Comparison of ENCODE assay signal across 22 mouse cellular contexts in genomic region chr12:80881121-80881520, GRCm38 (mm10).
DNase-seq lines count a peak whose midpoint lies in the region; ATAC-seq and TF ChIP-seq lines count a peak whose summit lies in the region.
"Had no signal": no experiment of that assay in that cellular context is flagged by ENCODE, and none has a peak within 500 bp of the region (broad histone marks: within the 10 kb centered on the region; RNA-seq: fewer than 3 reads in every experiment).

No protein-coding gene starts in this region.

- TF ChIP-seq CTCF in heart, adult 2 months (IDR thresholded peaks at IDR 0.05) = no peak
- TF ChIP-seq CTCF in liver, postnatal 0 days (IDR thresholded peaks at IDR 0.05; ENCODE audit: low read depth) = no peak

- no peak for TF ChIP-seq EP300 in heart, adult 2 months (IDR thresholded peaks at IDR 0.05; ENCODE audit: insufficient read depth, low read depth, low read length)
- no peak for TF ChIP-seq EP300 in liver, postnatal 0 days (IDR thresholded peaks at IDR 0.05; ENCODE audit: low read depth)

- 95% methylated on average over 3 of the region's 3 CpGs for WGBS in heart, adult 2 months
- 92% methylated on average over 3 of the region's 3 CpGs for WGBS in liver, postnatal 0 days (ENCODE audit: insufficient replicate concordance)
- 90% methylated on average over 3 of the region's 3 CpGs for WGBS in midbrain, embryonic 11.5 days
- WGBS in midbrain, embryonic 14.5 days = 95% methylated on average over 3 of the region's 3 CpGs

- DNase-seq in cerebellum, adult 9-11 months = peak; percentile 10
- DNase-seq in cerebellum, adult 11 months = no peak
- peak; percentile 80 for DNase-seq in heart, adult 11 months
- DNase-seq in heart, adult 2 months = no peak
- no peak for DNase-seq in liver, postnatal 0 days
- DNase-seq in liver = no peak
- peak; percentile 62 for DNase-seq in midbrain, embryonic 11.5 days (ENCODE audit: low spot score, missing footprints)
- no peak for DNase-seq in midbrain, embryonic 14.5 days
- DNase-seq: adrenal gland, adult 2 months; adrenal gland, adult 8-10 months; adrenal gland, postnatal 10 days; adrenal gland, postnatal 14 days; adrenal gland, postnatal 25 days; adrenal gland, postnatal 36 days; B cell, adult 2 months; cerebellum, adult 11-12 months; cerebellum, adult 18-20 months had no signal

- no peak for TF ChIP-seq POLR2A in heart, adult 2 months (IDR thresholded peaks at IDR 0.05; ENCODE audit: insufficient read depth, low read depth, low read length)

- no peaks in the 10 kb centered on the region for H3K9me3 ChIP-seq in liver, postnatal 0 days (ENCODE audit: low read length)
- no peaks in the 10 kb centered on the region for H3K9me3 ChIP-seq in midbrain, embryonic 11.5 days (ENCODE audit: control insufficient read depth, low read length)
- H3K9me3 ChIP-seq in midbrain, embryonic 14.5 days (ENCODE audit: control insufficient read depth, low read length) = no peaks in the 10 kb centered on the region
- H3K9me3 ChIP-seq: G1E had no signal

- H3K4me2 ChIP-seq in liver, postnatal 0 days (ENCODE audit: low read depth, low read length) = no peak overlapping the region
- no peak overlapping the region for H3K4me2 ChIP-seq in midbrain, embryonic 11.5 days
- H3K4me2 ChIP-seq in midbrain, embryonic 14.5 days (ENCODE audit: low read length) = no peak overlapping the region

- no peaks in the 10 kb centered on the region for H3K27me3 ChIP-seq in heart, adult 2 months (ENCODE audit: control insufficient read depth, insufficient read depth, low read length)
- no peaks in the 10 kb centered on the region for H3K27me3 ChIP-seq in liver, postnatal 0 days (ENCODE audit: insufficient read depth, low read length)
- no peaks in the 10 kb centered on the region for H3K27me3 ChIP-seq in midbrain, embryonic 11.5 days (ENCODE audit: control insufficient read depth, insufficient read depth, low read length)
- no peaks in the 10 kb centered on the region for H3K27me3 ChIP-seq in midbrain, embryonic 14.5 days (ENCODE audit: control insufficient read depth, insufficient read depth, low read length)
- H3K27me3 ChIP-seq: CH12.LX, Patski had no signal

- no peak overlapping the region for H3K9ac ChIP-seq in heart, adult 2 months (ENCODE audit: low read depth, low read length)
- H3K9ac ChIP-seq in liver, postnatal 0 days (replicated peaks) = no peak overlapping the region
- no peak overlapping the region for H3K9ac ChIP-seq in midbrain, embryonic 11.5 days (ENCODE audit: low read length)
- no peak overlapping the region for H3K9ac ChIP-seq in midbrain, embryonic 14.5 days (replicated peaks; ENCODE audit: low read length)

- peaks cover 24% of the 10 kb centered on the region for H3K4me1 ChIP-seq in heart, adult 2 months (ENCODE audit: control insufficient read depth, insufficient read depth, low read length)
- peaks cover 11% of the 10 kb centered on the region; the same call in 1 of the 2 replicates for H3K4me1 ChIP-seq in liver, postnatal 0 days (ENCODE audit: insufficient read depth)
- H3K4me1 ChIP-seq in midbrain, embryonic 11.5 days (ENCODE audit: control insufficient read depth, insufficient read depth, low read length) = peaks cover 4% of the 10 kb centered on the region; the same call in 1 of the 2 replicates
- no peaks in the 10 kb centered on the region for H3K4me1 ChIP-seq in midbrain, embryonic 14.5 days (ENCODE audit: control insufficient read depth, insufficient read depth, low read length)

- H3K4me3 ChIP-seq in heart, adult 2 months = no peak overlapping the region
- no peak overlapping the region for H3K4me3 ChIP-seq in liver, postnatal 0 days (ENCODE audit: low read depth, low read length)
- no peak overlapping the region for H3K4me3 ChIP-seq in midbrain, embryonic 11.5 days (ENCODE audit: low read depth, low read length)
- no peak overlapping the region for H3K4me3 ChIP-seq in midbrain, embryonic 14.5 days (replicated peaks; ENCODE audit: low read depth, low read length)

- intact Hi-C loops in heart, adult 2 months (cut with DNase I) = no loop called here

- peaks cover 25% of the 10 kb centered on the region for H3K36me3 ChIP-seq in heart, adult 2 months (ENCODE audit: control insufficient read depth, insufficient read depth, low read length)
- peaks cover 31% of the 10 kb centered on the region for H3K36me3 ChIP-seq in liver, postnatal 0 days (replicated peaks; ENCODE audit: insufficient read depth, low read length)
- H3K36me3 ChIP-seq in midbrain, embryonic 11.5 days (ENCODE audit: control insufficient read depth, insufficient read depth, low read length) = no peaks in the 10 kb centered on the region
- H3K36me3 ChIP-seq in midbrain, embryonic 14.5 days (ENCODE audit: control insufficient read depth, insufficient read depth, low read length) = peaks cover 21% of the 10 kb centered on the region

- no peaks in the 10 kb centered on the region; the same call in 1 of the 2 replicates for H3K79me2 ChIP-seq in heart, adult 2 months (replicated peaks; ENCODE audit: control insufficient read depth, insufficient read depth, low read length)

- ATAC-seq in liver, postnatal 0 days = 0 out of 2 replicates have a peak, but pooled peaks have one; percentile 7
- ATAC-seq in midbrain, embryonic 11.5 days (ENCODE audit: low FRiP score) = no peak
- no peak for ATAC-seq in midbrain, embryonic 14.5 days (ENCODE audit: low FRiP score, low TSS enrichment)
- ATAC-seq: activated CD4-positive, CD25-positive, alpha-beta regulatory T cell, adult 4 months; CD4-positive, CD25-positive, alpha-beta regulatory T cell, adult 4 months; Patski had no signal

- H3K27ac ChIP-seq in heart, adult 2 months = no peak overlapping the region
- no peak overlapping the region for H3K27ac ChIP-seq in liver, postnatal 0 days (ENCODE audit: low read depth)
- no peak overlapping the region for H3K27ac ChIP-seq in midbrain, embryonic 11.5 days (ENCODE audit: low read depth, low read length)
- no peak overlapping the region for H3K27ac ChIP-seq in midbrain, embryonic 14.5 days (replicated peaks; ENCODE audit: low read depth, low read length)

Comparison
In these comparisons a context has a peak if more than half of its experiments do, and no peak if none do; other contexts are left out.
1. DNase-seq: peak in cerebellum, adult 9-11 months (single experiment), heart, adult 11 months (single experiment) and midbrain, embryonic 11.5 days (single experiment); none in cerebellum, adult 11 months (single experiment), heart, adult 2 months (0 of 2), liver, postnatal 0 days (single experiment), liver (single experiment) and midbrain, embryonic 14.5 days (single experiment).